Mouse (Mus musculus): ENCODE measurements at regions not wholly inside any gene's neighbourhood (a gene's known extent, or its start where the extent isn't known, plus 50 kb on each side); places are given as distances from the start of the nearest gene placed in this dataset.

- no peak for TF ChIP-seq POLR2A (IDR thresholded peaks at IDR 0.05; ENCODE audit: insufficient read length, low read depth)
- no peak for TF ChIP-seq TCF3 (IDR thresholded peaks at IDR 0.05; ENCODE audit: insufficient read length, low read depth)
- TF ChIP-seq USF1 (IDR thresholded peaks at IDR 0.05; ENCODE audit: low read depth): no peak
- no peak for TF ChIP-seq MYOD1 (IDR thresholded peaks at IDR 0.05; ENCODE audit: control insufficient read depth in 1 of 3, insufficient read length in 2 of 3, low read depth in 2 of 3)
- TF ChIP-seq MYOG (IDR thresholded peaks at IDR 0.05; ENCODE audit: control insufficient read depth in 1 of 3, insufficient read depth in 1 of 3, insufficient read length in 2 of 3, low read depth in 2 of 3): no peak
- TF ChIP-seq REST (IDR thresholded peaks at IDR 0.05; ENCODE audit: insufficient read depth, insufficient read length): no peak
- TF ChIP-seq TCF12 (IDR thresholded peaks at IDR 0.05; ENCODE audit: insufficient read depth, poor library complexity, severe bottlenecking): no peak
- TF ChIP-seq E2F4 (IDR thresholded peaks at IDR 0.05; ENCODE audit: insufficient read depth): no peak
- TF ChIP-seq POLR2AphosphoS2 (IDR thresholded peaks at IDR 0.05; ENCODE audit: insufficient read length, low read depth): no peak
- no peak for TF ChIP-seq MAX (IDR thresholded peaks at IDR 0.05; ENCODE audit: low read depth)
- TF ChIP-seq SRF (IDR thresholded peaks at IDR 0.05; ENCODE audit: control insufficient read depth, insufficient read length, low read depth): no peak
These were observed 923.2 kb upstream of the Lrrc6 start for GRCm38 (mm10) chr15:67423922-67424321.

All from myocyte (in vitro differentiated cells).